ENCODE assay signal across 16 mouse cellular contexts in genomic region chr3:131718761-131719160, GRCm38 (mm10).
DNase-seq lines count a peak whose midpoint lies in the region; TF ChIP-seq lines count a peak whose summit lies in the region.
"Had no signal": no experiment of that assay in that cellular context is flagged by ENCODE, and none has a peak within 500 bp of the region (broad histone marks: within the 10 kb centered on the region; RNA-seq: fewer than 3 reads in every experiment).

No protein-coding gene starts in this region.

- no peak for TF ChIP-seq POLR2A in embryonic fibroblast, embryonic 13.5 days (IDR thresholded peaks at IDR 0.05; ENCODE audit: low read depth, low read length)
- no peak for TF ChIP-seq POLR2A in myocyte (IDR thresholded peaks at IDR 0.05; ENCODE audit: insufficient read length, low read depth)

- 0 out of 2 replicates have a peak overlapping the region, but pooled peaks have one; percentile 18 for H3K27ac ChIP-seq in embryonic fibroblast, embryonic 13.5 days (ENCODE audit: insufficient read depth, low read length)
- H3K27ac ChIP-seq: embryonic facial prominence, embryonic 10.5 days; embryonic facial prominence, embryonic 12.5 days; forebrain, embryonic 10.5 days; forebrain, embryonic 12.5 days had no signal

- H3K27me3 ChIP-seq in myocyte (ENCODE audit: control insufficient read depth, insufficient read depth, insufficient read length), result no peaks in the 10 kb centered on the region
- H3K27me3 ChIP-seq: embryonic facial prominence, embryonic 12.5 days; forebrain, embryonic 12.5 days; Patski had no signal

- TF ChIP-seq CTCF in embryonic fibroblast, embryonic 13.5 days (IDR thresholded peaks at IDR 0.05; ENCODE audit: borderline replicate concordance, insufficient read depth, low read length), result no peak

- H3K36me3 ChIP-seq in myocyte (ENCODE audit: control insufficient read depth, insufficient read depth), result no peaks in the 10 kb centered on the region
- H3K36me3 ChIP-seq: embryonic facial prominence, embryonic 10.5 days; embryonic facial prominence, embryonic 12.5 days; forebrain, embryonic 10.5 days; forebrain, embryonic 12.5 days had no signal

- DNase-seq in 416B (ENCODE audit: low read depth), result peak; percentile 90
- no peak for DNase-seq in thymus, postnatal 0 days (ENCODE audit: low spot score)
- DNase-seq in left cerebral cortex, adult 8-10 months (ENCODE audit: low spot score in 2 of 2), result no peak
- DNase-seq: cerebellum, adult 11-12 months; cerebellum, adult 2 months; cerebellum, adult 9-10 months; cerebellum, postnatal 10 days; cerebellum, postnatal 25 days had no signal

- H3K4me3 ChIP-seq in embryonic fibroblast, embryonic 13.5 days (ENCODE audit: insufficient read depth, low read length), result no peak overlapping the region
- no peak overlapping the region for H3K4me3 ChIP-seq in myocyte
- H3K4me3 ChIP-seq: embryonic facial prominence, embryonic 10.5 days; embryonic facial prominence, embryonic 12.5 days; erythroblast, embryonic 14.5 days; forebrain, embryonic 10.5 days; forebrain, embryonic 12.5 days had no signal

- H3ac ChIP-seq in myocyte (ENCODE audit: control insufficient read depth, insufficient read length), result no peak overlapping the region

- H3K4me1 ChIP-seq in embryonic fibroblast, embryonic 13.5 days (ENCODE audit: control insufficient read depth, insufficient read depth, low read length), result peaks cover 4% of the 10 kb centered on the region
- H3K4me1 ChIP-seq: embryonic facial prominence, embryonic 10.5 days; embryonic facial prominence, embryonic 12.5 days; forebrain, embryonic 10.5 days; forebrain, embryonic 12.5 days had no signal

- no peaks in the 10 kb centered on the region for H3K79me2 ChIP-seq in myocyte (ENCODE audit: control insufficient read depth, insufficient read depth)

- H3K4me2 ChIP-seq in myocyte (ENCODE audit: low read depth), result peak overlapping the region; percentile 78
- H3K4me2 ChIP-seq: embryonic facial prominence, embryonic 12.5 days; forebrain, embryonic 12.5 days had no signal

TF ChIP-seq in myocyte, 11 proteins besides CTCF, POLR2A, EP300 and RAD21:
- TF ChIP-seq USF1 (IDR thresholded peaks at IDR 0.05; ENCODE audit: low read depth), result no peak
- TF ChIP-seq E2F4 (IDR thresholded peaks at IDR 0.05; ENCODE audit: insufficient read depth), result no peak
- TF ChIP-seq TCF12 (IDR thresholded peaks at IDR 0.05; ENCODE audit: insufficient read depth, poor library complexity, severe bottlenecking), result no peak
- no peak for TF ChIP-seq MAX (IDR thresholded peaks at IDR 0.05; ENCODE audit: low read depth)
- TF ChIP-seq REST (IDR thresholded peaks at IDR 0.05; ENCODE audit: insufficient read depth, insufficient read length), result no peak
- no peak for TF ChIP-seq CEBPB (IDR thresholded peaks at IDR 0.05; ENCODE audit: insufficient read depth, poor library complexity, severe bottlenecking)
- no peak for TF ChIP-seq MYOD1 (IDR thresholded peaks at IDR 0.05; ENCODE audit: control insufficient read depth in 1 of 3, insufficient read length in 2 of 3, low read depth in 2 of 3)
- TF ChIP-seq MYOG (IDR thresholded peaks at IDR 0.05; ENCODE audit: control insufficient read depth in 1 of 3, insufficient read depth in 1 of 3, insufficient read length in 2 of 3, low read depth in 2 of 3), result no peak
- no peak for TF ChIP-seq POLR2AphosphoS2 (IDR thresholded peaks at IDR 0.05; ENCODE audit: insufficient read length, low read depth)
- TF ChIP-seq TCF3 (IDR thresholded peaks at IDR 0.05; ENCODE audit: insufficient read length, low read depth), result no peak
- no peak for TF ChIP-seq SRF (IDR thresholded peaks at IDR 0.05; ENCODE audit: control insufficient read depth, insufficient read length, low read depth)
TF ChIP-seq in myocyte: peak in this region for 0.
